Mouse (Mus musculus) neural tube, embryonic 10.5 days (tissue): Measurements from ENCODE around the gene Kctd19.

ENCODE experiments used
- DNase-seq: peaks from one replicate; pipeline ENCODE4 v3.0.0-alpha.2; 2017; ENCODE audit warnings: low spot score; ENCODE audit errors: extremely low spot score

Gene Kctd19

DNA sequence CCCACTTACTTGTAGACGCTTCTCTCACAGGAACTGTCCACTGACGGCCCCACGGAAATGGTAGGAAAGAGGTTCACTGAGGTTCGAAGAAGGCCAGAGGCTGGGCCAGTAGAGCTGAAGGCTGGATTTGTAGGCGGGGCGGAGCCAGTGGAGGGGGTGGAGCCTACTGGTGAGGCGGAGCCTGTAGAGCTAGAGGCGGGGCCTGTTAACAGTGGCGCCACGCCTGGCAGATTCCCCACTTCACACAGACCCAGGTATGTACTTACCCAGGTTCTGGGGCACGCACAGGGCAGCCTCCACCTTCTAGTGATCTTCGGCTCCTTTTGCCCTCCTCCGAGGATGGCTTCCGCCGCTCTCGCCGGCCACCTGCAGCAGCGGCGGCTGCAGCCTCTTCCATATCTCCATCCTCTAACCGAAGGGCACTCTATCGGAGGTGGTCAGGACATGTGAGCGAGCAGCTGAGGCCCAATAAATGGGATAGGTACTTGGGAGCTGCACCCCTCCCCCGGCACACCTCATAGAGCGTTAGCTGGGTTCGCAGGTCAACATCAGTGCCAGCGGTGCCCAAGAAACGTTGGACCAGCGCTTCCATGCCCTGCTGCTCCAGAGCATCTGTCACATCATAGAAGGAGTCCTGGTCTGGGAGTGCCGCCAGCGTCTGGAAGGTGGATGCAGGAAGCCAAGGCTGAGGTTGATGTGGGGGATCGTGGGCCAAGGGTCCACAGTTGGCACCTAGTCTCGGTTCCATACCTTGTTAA is 76.8 kb downstream of the Kctd19 start:
- DNase-seq: no peak
